Mouse (Mus musculus) liver, embryonic 12.5 days (tissue): ENCODE measurements around the gene Ctnnd2. TPM values are rescaled to one million over a fixed set of nuclear protein-coding genes. Genes with fewer than 3 reads are reported as not detected.

Experiments used
- ATAC-seq: fragments of 200-750 bp; cut with Nextera tagmentation; 2 replicates; pipeline ENCODE4 v1.8.0; 2017; ENCODE audit warnings: moderate number of reproducible peaks, mild to moderate bottlenecking, moderate library complexity
- H3K27ac ChIP-seq: fragments of 300-500 bp; sonication (generic); 2 replicates; pipeline ENCODE4 v1.5.1; 2016; ENCODE audit warnings: mild to moderate bottlenecking
- H3K27me3 ChIP-seq: fragments of 300-500 bp; sonication (generic); replicated peaks from 2 replicates; pipeline ENCODE4 v1.6.1; 2016; ENCODE audit warnings: mild to moderate bottlenecking, moderate library complexity
- H3K36me3 ChIP-seq: fragments of 300-500 bp; sonication (generic); 2 replicates; pipeline ENCODE4 v1.6.1; 2016; ENCODE audit warnings: mild to moderate bottlenecking, moderate library complexity
- H3K4me1 ChIP-seq: fragments of 300-500 bp; sonication (generic); 2 replicates; pipeline ENCODE4 v1.6.1; 2016
- H3K4me2 ChIP-seq: fragments of 300-500 bp; sonication (generic); 2 replicates; pipeline ENCODE4 v1.6.1; 2016; ENCODE audit warnings: mild to moderate bottlenecking, moderate library complexity
- H3K4me3 ChIP-seq: fragments of 300-500 bp; sonication (generic); 2 replicates; pipeline ENCODE4 v1.5.1; 2016; ENCODE audit warnings: mild to moderate bottlenecking, moderate library complexity
- H3K9ac ChIP-seq: fragments of 300-500 bp; sonication (generic); 2 replicates; pipeline ENCODE4 v1.6.1; 2016; ENCODE audit warnings: mild to moderate bottlenecking, moderate library complexity
- H3K9me3 ChIP-seq: fragments of 300-500 bp; sonication (generic); replicated peaks from 2 replicates; pipeline ENCODE4 v1.6.1; 2016; ENCODE audit warnings: mild to moderate bottlenecking, moderate library complexity
- WGBS: fragments of 180-500 bp; shearing (Covaris S2); methylation state at CpG from one replicate; pipeline ENCODE4 v1.1.7; 2016; ENCODE audit not compliant: insufficient replicate concordance; 5-methylcytosine and 5-hydroxymethylcytosine counted together
- polyA plus RNA-seq: library from polyadenylated mRNA; unstranded; fragments of >200 nt; fragmentation: Nextera tagmentation; extraction: Ambion mirVana; gene quantifications from 2 replicates; pipeline ENCODE4 v1.2.1, GENCODE M21; 2016

Gene Ctnnd2
- polyA plus RNA-seq, 1 experiment from 2014 or later = 0.35 TPM

- WGBS = 67% methylated on average over 5 of the region's 5 CpGs
- Histone ChIP-seq H3K27ac (no peak overlapping the region), H3K36me3 (no peaks in the 10 kb centered on the region), H3K4me3 (no peak overlapping the region), H3K27me3 (no peaks in the 10 kb centered on the region), H3K4me1 (no peaks in the 10 kb centered on the region), H3K4me2 (no peak overlapping the region), H3K9me3 (no peaks in the 10 kb centered on the region), H3K9ac (no peak overlapping the region)
- no peak for ATAC-seq
Observed at GRCm38 (mm10) chr15:31070311-31070710, 897.9 kb downstream of the Ctnnd2 start.
